Comparison of ENCODE assay signal across 24 mouse cellular contexts in genomic region chr19:6842353-6842752, GRCm38 (mm10). TPM values are rescaled to one million over a fixed set of nuclear protein-coding genes. Genes with fewer than 3 reads are reported as not detected.
A peak's percentile ranks its signal among the peaks of the same experiment; 100 is the strongest.
DNase-seq lines count a peak whose midpoint lies in the region; ATAC-seq lines count a peak whose summit lies in the region.
"Had no signal": no experiment of that assay in that cellular context is flagged by ENCODE, and none has a peak within 500 bp of the region (broad histone marks: within the 10 kb centered on the region; RNA-seq: fewer than 3 reads in every experiment).

No protein-coding gene starts in this region.

- WGBS in forebrain, embryonic 15.5 days, result 63% methylated on average over 1 of the region's 1 CpGs

- no peak overlapping the region for H3K9ac ChIP-seq in forebrain, embryonic 15.5 days (replicated peaks)
- H3K9ac ChIP-seq: forebrain, embryonic 13.5 days; forebrain, postnatal 0 days; hindbrain, embryonic 13.5 days; intestine, embryonic 15.5 days had no signal

- H3K36me3 ChIP-seq in forebrain, embryonic 15.5 days, result no peaks in the 10 kb centered on the region
- H3K36me3 ChIP-seq: forebrain, embryonic 10.5 days; hindbrain, embryonic 10.5 days; hindbrain, embryonic 13.5 days had no signal

- H3K27me3 ChIP-seq in forebrain, embryonic 15.5 days, result peaks cover 20% of the 10 kb centered on the region

- H3K4me2 ChIP-seq in forebrain, embryonic 15.5 days (replicated peaks), result no peak overlapping the region
- H3K4me2 ChIP-seq: forebrain, embryonic 13.5 days; heart, embryonic 11.5 days; hindbrain, embryonic 13.5 days; intestine, embryonic 15.5 days had no signal

- intact Hi-C loops in heart, postnatal 36 days (cut with DNase I), result no loop called here

- peaks cover 23% of the 10 kb centered on the region for H3K4me1 ChIP-seq in forebrain, embryonic 15.5 days

- H3K27ac ChIP-seq in forebrain, embryonic 15.5 days (replicated peaks), result no peak overlapping the region
- H3K27ac ChIP-seq: forebrain, embryonic 10.5 days; forebrain, embryonic 13.5 days; hindbrain, embryonic 10.5 days; hindbrain, embryonic 13.5 days; intestine, embryonic 15.5 days had no signal

- H3K9me3 ChIP-seq in forebrain, embryonic 15.5 days, result no peaks in the 10 kb centered on the region
- H3K9me3 ChIP-seq: forebrain, embryonic 10.5 days; forebrain, embryonic 13.5 days; hindbrain, embryonic 10.5 days; hindbrain, embryonic 13.5 days; intestine, embryonic 15.5 days had no signal

- no peak for ATAC-seq in forebrain, embryonic 15.5 days (replicated peaks)
- ATAC-seq: activated CD4-positive, CD25-positive, alpha-beta regulatory T cell, adult 4 months; forebrain, embryonic 13.5 days; forebrain, postnatal 0 days; hindbrain, embryonic 16.5 days; intestine, embryonic 15.5 days had no signal

- DNase-seq in adrenal gland, adult (ENCODE audit: inconsistent age in 2 of 2, low spot score in 1 of 2), result peak; percentile 37 to 85
- no peak for DNase-seq in adrenal gland, adult 18-20 months (ENCODE audit: low spot score in 2 of 2)
- DNase-seq in heart, adult 11 months, result peak; percentile 85
- DNase-seq in heart, postnatal 36 days, result no peak
- DNase-seq in 3T3-L1 (ENCODE audit: low read depth, low spot score), result peak; percentile 49
- peak; percentile 81 for DNase-seq in adipocyte (ENCODE audit: low spot score)
- DNase-seq in gastrocnemius, adult 18-20 months (ENCODE audit: low spot score), result no peak
- DNase-seq: cerebellum, adult 11-12 months; cerebellum, adult 8-10 months; cerebellum, postnatal 10 days; cerebellum, postnatal 36 days; forebrain, postnatal 0 days; gastrocnemius, postnatal 36 days; kidney, adult 11 months; kidney, adult 8-10 months had no signal

- no peak overlapping the region for H3K4me3 ChIP-seq in forebrain, embryonic 15.5 days
- H3K4me3 ChIP-seq: forebrain, embryonic 10.5 days; forebrain, embryonic 13.5 days; hindbrain, embryonic 10.5 days; hindbrain, embryonic 13.5 days; intestine, embryonic 15.5 days had no signal

RNA-seq across cellular contexts. Expression of gene Rps6ka4, which starts 1.9 kb away (rescaled TPM):
- 10 to 100 TPM; 23.2 to 25.3 TPM for total RNA-seq in adrenal gland, adult 18-20 months (2021)
- total RNA-seq in heart, postnatal 36 days (2021), result 10 to 100 TPM; 17.4 to 19.4 TPM
- 7.1 and 7.7 TPM in 2 replicates for polyA plus RNA-seq in forebrain, embryonic 15.5 days (2015; fragmentation: Nextera tagmentation; extraction: Ambion mirVana)
- total RNA-seq in gastrocnemius, adult 18-20 months (2021), result 10 to 100 TPM in 1 of 2 experiments, 1 to 10 TPM in 1; 9.1 to 10.6 TPM

RNA-seq across cellular contexts. Expression of gene Ccdc88b, which starts 15.7 kb away (rescaled TPM):
- 1 to 10 TPM; 2.0 TPM for total RNA-seq in adrenal gland, adult 18-20 months (2021)
- under 1 TPM; 0.69 to 0.92 TPM for total RNA-seq in heart, postnatal 36 days (2021)
- 0.40 and 0.71 TPM in 2 replicates for polyA plus RNA-seq in forebrain, embryonic 15.5 days (2015; fragmentation: Nextera tagmentation; extraction: Ambion mirVana)
- under 1 TPM; 0.46 to 0.74 TPM for total RNA-seq in gastrocnemius, adult 18-20 months (2021)

Comparison
In these comparisons a context has a peak if more than half of its experiments do, and no peak if none do; other contexts are left out.
1. DNase-seq: peak in adrenal gland, adult (2 of 2), heart, adult 11 months (single experiment), 3T3-L1 (single experiment) and adipocyte (single experiment); none in adrenal gland, adult 18-20 months (0 of 2), heart, postnatal 36 days (0 of 2) and gastrocnemius, adult 18-20 months (single experiment).